Mouse (Mus musculus) right cerebral cortex, adult 2 months (tissue): ENCODE results near the gene Tmprss7.

Experiments
- DNase-seq, 2 experiments: peaks; one replicate each; pipeline ENCODE4 v3.0.0; 2021 to 2022; ENCODE audit warnings: low spot score in 2 of 2

The Tmprss7 gene

DNA sequence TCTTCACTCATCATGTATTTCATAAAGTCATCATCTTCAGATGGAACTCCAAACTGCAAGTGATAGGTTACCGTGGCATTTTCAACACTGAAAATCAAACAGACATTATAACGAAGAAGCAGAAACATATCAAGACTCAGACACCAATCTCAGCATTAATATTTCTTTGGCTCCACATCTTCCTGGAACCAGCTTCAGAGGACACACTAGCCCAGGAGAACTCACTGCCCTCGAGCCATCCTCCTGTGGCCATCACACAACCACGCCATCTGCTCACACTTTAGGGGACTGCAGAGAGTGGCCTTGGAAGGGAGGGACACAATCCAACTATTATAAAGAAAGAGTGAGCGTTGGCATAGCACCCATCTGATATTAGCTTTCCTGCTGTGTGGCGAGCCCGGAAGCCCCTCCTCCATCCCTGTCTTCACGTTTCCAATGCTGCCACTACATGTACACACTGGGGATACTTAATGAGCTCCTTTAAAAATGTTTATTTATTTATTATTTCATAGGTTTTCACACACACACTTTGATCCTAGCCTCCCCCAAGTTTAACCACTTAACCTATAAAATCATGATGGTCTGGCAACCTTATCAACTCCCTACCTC is 63.9 kb downstream of the Tmprss7 start:
- DNase-seq: no peak

DNA sequence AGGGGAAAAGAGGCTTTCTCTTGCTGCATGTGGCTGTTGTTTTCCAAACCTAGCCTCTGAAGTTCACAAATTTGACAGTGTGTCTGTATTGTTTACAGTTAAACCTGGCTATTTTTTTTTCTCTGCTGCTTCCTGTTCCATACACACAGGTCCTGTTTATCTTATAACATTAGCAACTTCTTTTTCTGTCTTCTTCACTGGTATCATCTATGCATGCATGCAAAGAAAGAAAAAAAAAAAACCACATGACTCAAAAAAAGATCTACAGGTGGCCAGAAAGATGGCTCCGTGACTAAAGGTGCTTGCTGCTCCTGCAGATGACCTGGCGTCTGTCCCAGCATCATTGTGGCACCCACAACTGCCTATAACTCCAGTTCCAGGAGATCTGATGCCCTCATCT is 68.1 kb downstream of the Tmprss7 start:
- no peak for DNase-seq

DNA sequence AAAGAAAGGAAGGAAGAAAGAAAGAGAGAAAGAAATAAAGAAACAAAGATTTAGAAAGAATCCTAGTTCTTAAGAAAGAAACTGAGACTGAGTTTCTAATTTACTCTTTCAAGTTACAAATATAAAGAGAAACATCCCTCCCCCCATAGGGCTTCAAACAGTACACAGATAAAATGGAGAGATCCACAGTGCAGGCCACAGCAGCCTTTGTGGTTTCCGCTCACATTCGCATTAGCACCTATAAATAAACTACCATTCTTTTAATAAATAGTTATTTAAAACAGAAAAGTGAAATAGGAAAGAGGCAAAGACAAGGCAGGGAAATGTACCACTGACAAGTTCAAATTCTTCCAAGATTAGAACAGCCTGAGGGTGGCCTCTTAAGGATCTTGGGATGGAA is 68.7 kb downstream of the Tmprss7 start:
- DNase-seq: no peak

DNA sequence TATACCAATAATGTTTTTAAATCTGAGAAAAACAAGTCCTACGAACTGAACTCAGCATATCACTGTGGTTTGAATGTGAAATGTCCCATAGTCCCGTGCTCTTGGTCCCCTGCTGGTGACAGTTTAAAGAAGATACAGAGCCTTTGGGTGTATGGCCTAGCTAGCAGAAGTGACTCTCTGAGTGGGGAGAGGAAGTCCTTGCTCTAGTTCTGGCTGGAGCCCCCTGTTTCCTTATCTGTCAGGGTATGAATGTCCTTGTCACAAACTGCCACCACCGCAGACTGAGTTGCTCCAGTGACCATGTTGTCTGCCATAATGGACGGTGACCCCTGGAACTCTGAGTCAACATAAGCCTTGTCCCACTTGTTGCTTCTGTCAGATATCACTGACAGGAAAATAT is 70.2 kb downstream of the Tmprss7 start:
- no peak for DNase-seq

DNA sequence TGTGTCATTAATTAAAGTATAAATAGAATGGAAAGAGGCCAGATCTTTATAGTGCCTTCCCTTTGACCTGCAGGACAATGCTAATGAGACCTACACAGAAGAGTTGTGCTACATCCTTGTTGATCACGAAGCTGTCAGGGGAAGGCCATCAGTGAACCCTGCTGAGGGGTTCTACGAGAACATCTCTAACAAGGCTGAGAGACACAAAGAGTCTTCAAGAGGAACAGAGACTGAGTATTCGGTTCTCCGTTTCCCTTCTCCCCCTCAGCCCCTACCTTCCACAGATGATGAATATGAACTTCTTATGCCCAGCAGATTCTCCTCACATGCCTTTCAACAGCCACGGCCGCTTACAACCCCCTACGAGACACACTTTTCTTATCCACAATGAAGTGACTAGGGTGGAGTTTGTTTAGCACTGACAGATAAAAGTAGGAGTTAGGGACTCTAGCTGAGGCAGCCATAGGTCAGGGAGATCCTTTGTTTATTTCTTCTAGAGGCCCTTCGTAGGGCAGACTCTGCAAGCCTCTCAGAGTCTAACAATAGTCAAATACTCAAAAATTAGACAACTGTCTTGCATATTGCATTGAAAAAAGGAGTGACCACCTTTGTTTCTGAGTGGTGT is 73.6 kb downstream of the Tmprss7 start:
- DNase-seq: no peak

DNA sequence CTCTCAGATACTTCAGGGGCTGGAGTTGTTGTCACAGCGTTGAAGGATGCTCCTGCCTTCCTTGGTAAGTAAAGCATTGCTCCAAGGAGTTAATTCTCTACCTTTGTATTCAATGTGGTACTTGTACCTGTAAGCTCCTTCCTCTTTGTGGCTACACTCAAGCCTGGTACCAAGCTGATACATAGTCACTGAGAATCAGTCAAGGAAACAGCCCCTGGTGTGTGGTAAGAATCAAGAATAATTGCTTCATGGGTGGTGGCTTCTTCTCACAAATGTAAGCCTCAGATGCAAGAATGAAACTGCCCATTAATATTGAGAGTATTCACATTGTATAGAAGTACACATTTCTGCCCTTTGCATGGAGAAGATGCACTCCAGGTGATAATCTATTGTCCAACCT is 77.5 kb downstream of the Tmprss7 start:
- DNase-seq: no peak

DNA sequence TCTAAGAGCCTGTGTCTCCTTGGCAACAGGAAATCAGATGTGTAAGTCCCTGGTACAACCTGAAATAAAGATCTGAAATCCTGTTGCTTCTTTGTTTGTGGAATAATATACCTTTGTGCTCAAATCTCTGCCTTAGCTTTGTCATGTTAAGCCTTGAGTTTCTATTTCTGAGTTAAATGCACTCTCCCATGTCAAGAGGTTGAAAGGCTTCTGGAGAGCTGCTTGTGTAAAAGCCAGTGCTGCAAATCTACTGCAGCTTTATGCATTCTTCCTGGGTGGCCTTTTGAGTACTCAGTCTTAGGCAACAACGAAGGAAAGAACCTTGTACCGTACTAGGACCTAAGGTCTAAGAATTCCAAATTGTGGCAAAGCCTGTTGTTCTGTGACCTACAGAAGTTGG is 80.2 kb downstream of the Tmprss7 start:
- no peak for DNase-seq

DNA sequence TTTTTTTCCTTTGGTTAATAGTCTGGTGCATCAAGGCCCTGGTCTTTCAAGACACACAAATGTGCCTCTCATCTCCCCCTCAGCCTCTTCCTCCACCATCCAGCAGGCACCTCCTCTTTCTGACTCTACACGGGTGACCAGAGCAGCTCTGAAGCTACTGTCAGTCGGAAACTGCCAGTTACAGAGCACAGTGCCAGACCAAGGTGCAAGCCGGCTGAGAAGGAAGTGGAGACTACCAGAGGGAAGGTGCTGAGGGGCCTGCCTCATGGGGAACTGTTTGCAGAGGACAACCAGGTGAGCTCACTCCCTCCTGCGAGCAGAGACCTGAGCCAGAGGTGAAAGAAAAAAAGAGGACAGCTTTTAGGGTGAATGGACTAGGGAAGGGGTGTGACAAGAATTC is 83.2 kb downstream of the Tmprss7 start, which contains the start of gene Gcsam:
TSS of gene Gcsam (plus strand) at position 114 of the 400 bp plus-strand sequence.
- DNase-seq: no peak

DNA sequence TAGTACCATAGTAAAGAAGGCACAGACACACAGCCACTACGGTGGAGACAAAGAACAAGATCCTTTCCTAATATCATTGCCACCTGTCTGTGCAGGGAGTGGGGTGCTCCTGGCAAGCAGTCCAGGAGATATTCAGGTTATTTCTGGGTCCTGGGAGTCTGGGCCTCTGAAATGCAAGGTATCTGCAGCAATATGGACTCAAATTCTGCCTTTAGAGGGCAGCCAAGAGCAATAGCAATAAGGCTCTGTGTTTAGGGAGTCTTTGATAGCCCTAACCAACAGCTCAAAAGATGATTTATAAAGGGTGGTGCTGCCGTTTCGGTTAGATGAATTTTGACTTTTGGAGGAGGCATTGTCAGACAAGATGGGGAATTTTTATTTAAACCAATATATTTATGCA is 84.2 kb downstream of the Tmprss7 start:
- DNase-seq: peak; percentile 18 to 26

DNA sequence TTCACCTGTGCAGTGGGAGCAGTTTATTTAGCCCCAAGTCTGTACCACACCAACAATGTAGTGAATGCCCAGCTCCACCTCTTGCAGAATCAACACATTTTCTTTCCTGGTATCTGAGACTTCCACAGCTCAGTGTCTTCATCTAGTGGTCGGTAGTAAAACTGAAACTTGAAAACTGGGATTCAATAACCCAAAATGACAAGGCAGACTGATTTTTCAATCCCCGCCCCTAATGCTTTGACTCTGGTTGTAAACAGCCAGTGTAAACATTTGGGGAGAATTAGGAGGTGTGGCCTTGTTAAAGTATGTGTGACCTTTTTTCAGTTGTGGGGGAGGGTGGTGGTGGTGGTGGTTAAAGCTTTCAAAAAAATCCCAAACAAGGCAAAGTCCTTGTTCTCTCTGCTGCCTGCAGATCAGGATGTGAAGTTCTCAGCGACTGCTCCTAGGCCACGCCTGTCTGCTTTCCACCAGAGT is 84.9 kb downstream of the Tmprss7 start:
- DNase-seq: peak; percentile 14 to 16
